In genomic region chr5:72895261-72895660, GRCm38 (mm10) we compare ENCODE assay signal across 21 mouse cellular contexts.
"Had no signal": no experiment of that assay in that cellular context is flagged by ENCODE, and none has a peak within 500 bp of the region (broad histone marks: within the 10 kb centered on the region; RNA-seq: fewer than 3 reads in every experiment).

No protein-coding gene starts in this region.

- H3K4me2 ChIP-seq: limb, embryonic 12.5 days; limb, embryonic 15.5 days; lung, embryonic 15.5 days; midbrain, embryonic 13.5 days; neural tube, embryonic 13.5 days; stomach, embryonic 15.5 days had no signal

- H3K36me3 ChIP-seq: limb, embryonic 12.5 days; limb, embryonic 15.5 days; lung, embryonic 15.5 days; midbrain, embryonic 10.5 days; midbrain, embryonic 13.5 days; neural tube, embryonic 13.5 days; stomach, embryonic 15.5 days had no signal

- H3K27ac ChIP-seq: limb, embryonic 12.5 days; limb, embryonic 15.5 days; liver, embryonic 14.5 days; lung, embryonic 15.5 days; midbrain, embryonic 10.5 days; midbrain, embryonic 13.5 days; neural tube, embryonic 13.5 days; stomach, embryonic 15.5 days had no signal

- H3K4me1 ChIP-seq: limb, embryonic 12.5 days; limb, embryonic 15.5 days; lung, embryonic 15.5 days; midbrain, embryonic 13.5 days; neural tube, embryonic 13.5 days; stomach, embryonic 15.5 days had no signal

- H3K9me3 ChIP-seq: limb, embryonic 12.5 days; limb, embryonic 15.5 days; lung, embryonic 15.5 days; midbrain, embryonic 10.5 days; midbrain, embryonic 13.5 days; neural tube, embryonic 13.5 days; stomach, embryonic 15.5 days had no signal

- H3K4me3 ChIP-seq: limb, embryonic 12.5 days; limb, embryonic 15.5 days; lung, embryonic 15.5 days; megakaryocyte, embryonic 14.5 days; midbrain, embryonic 10.5 days; midbrain, embryonic 13.5 days; myocyte; neural tube, embryonic 13.5 days; stomach, embryonic 15.5 days had no signal

- DNase-seq: kidney, postnatal 14 days; kidney, postnatal 4 days; left cerebral cortex, postnatal 4 days; lung, adult 18-20 months; lung, postnatal 10 days; lung, postnatal 36 days; retina, postnatal 1 day; right cerebral cortex, postnatal 25 days; spleen, adult 18-20 months; thymus, postnatal 25 days had no signal

- H3K9ac ChIP-seq: limb, embryonic 12.5 days; limb, embryonic 15.5 days; liver, embryonic 14.5 days; lung, embryonic 15.5 days; midbrain, embryonic 13.5 days; neural tube, embryonic 13.5 days; stomach, embryonic 15.5 days had no signal

- ATAC-seq: midbrain, embryonic 13.5 days; midbrain, embryonic 16.5 days had no signal

- H3K27me3 ChIP-seq: limb, embryonic 15.5 days; lung, embryonic 15.5 days; megakaryocyte, embryonic 14.5 days; midbrain, embryonic 13.5 days; neural tube, embryonic 13.5 days; stomach, embryonic 15.5 days had no signal
